Mouse (Mus musculus) C2C12 (cell line): ENCODE data around the gene Tbxa2r. TPM values are rescaled to one million over a fixed set of nuclear protein-coding genes. Genes with fewer than 3 reads are reported as not detected.

Experiments
- H3K27me3 ChIP-seq: one replicate; pipeline ENCODE4 v1.6.1; 2011; ENCODE audit not compliant: control insufficient read depth, insufficient read depth, insufficient read length
- H3K36me3 ChIP-seq: one replicate; pipeline ENCODE4 v1.6.1; 2011; ENCODE audit not compliant: control insufficient read depth, insufficient read depth
- H3K4me3 ChIP-seq: one replicate; pipeline ENCODE4 v1.5.1; 2011; ENCODE audit warnings: mild to moderate bottlenecking, control low read depth; ENCODE audit not compliant: poor library complexity, insufficient read depth, severe bottlenecking
- H3K79me2 ChIP-seq: one replicate; pipeline ENCODE4 v1.6.1; 2011; ENCODE audit not compliant: control insufficient read depth, insufficient read depth
- H3K79me3 ChIP-seq: one replicate; pipeline ENCODE4 v1.6.1; 2011; ENCODE audit warnings: low read depth, control low read depth
- H3ac ChIP-seq: one replicate; pipeline ENCODE3; 2011; ENCODE audit warnings: low read depth; ENCODE audit not compliant: control insufficient read depth, insufficient read length
- CEBPB ChIP-seq: IDR thresholded peaks from one replicate; pipeline ENCODE4 v1.6.1; 2011; ENCODE audit warnings: low read depth, mild to moderate bottlenecking, control low read depth, moderate library complexity
- CTCF ChIP-seq: IDR thresholded peaks from one replicate; pipeline ENCODE4 v1.5.1; 2011; ENCODE audit not compliant: control insufficient read depth, insufficient read depth, insufficient read length
- FOSL1 ChIP-seq: IDR thresholded peaks from one replicate; pipeline ENCODE4 v1.8.0; 2011; ENCODE audit warnings: mild to moderate bottlenecking, low read length; ENCODE audit not compliant: poor library complexity, insufficient read depth, severe bottlenecking
- MAX ChIP-seq: IDR thresholded peaks from one replicate; pipeline ENCODE4 v1.6.1; 2011; ENCODE audit warnings: mild to moderate bottlenecking, control low read depth
- MYOD1 ChIP-seq: IDR thresholded peaks from one replicate; pipeline ENCODE4 v1.6.1; 2011; ENCODE audit warnings: low read depth; ENCODE audit not compliant: control insufficient read depth, insufficient read length
- MYOG ChIP-seq: IDR thresholded peaks from one replicate; pipeline ENCODE4 v1.6.1; 2011; ENCODE audit not compliant: control insufficient read depth, insufficient read length; ENCODE audit errors: extremely low read depth
- USF1 ChIP-seq: IDR thresholded peaks from one replicate; pipeline ENCODE4 v1.6.1; 2011; ENCODE audit warnings: low read depth, mild to moderate bottlenecking, control low read depth, moderate library complexity
- long read RNA-seq, 2 experiments: library from polyadenylated mRNA; unstranded; transcript quantifications; one replicate each; pipeline ENCODE4 v2.0.0; 2019 to 2020
- polyA plus RNA-seq: library from polyadenylated mRNA; unstranded; fragments of >200 nt; fragmentation: generic; extraction: Trizol; gene quantifications from one replicate; pipeline ENCODE4 v1.2.1, GENCODE M21; 2012; ENCODE audit warnings: missing spikeins

The Tbxa2r gene
- 0.02 TPM for polyA plus RNA-seq
- long read RNA-seq, experiment 1, result 0 reads
- long read RNA-seq, experiment 2, result 0 reads

DNA sequence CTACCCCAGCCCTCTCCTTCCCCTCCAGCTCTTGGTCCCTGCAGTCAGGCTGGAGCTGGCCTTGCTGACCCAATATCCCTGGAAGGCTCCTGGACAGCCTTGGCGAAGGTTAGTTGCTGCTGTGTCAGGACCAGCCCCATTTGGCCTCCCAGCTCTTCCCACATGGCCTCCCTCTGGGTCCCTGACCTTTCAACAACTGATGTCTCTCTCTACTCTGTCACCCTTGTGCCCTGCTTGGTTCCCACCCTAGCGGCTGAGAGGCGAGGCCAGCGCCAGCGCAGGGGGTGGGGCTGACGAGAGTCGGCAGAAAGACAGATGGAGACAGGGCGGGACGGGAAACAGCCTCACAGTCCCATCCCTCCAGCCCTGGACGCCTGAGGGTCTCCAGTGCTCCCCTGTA is at the start of gene Tbxa2r:
TSS of gene Tbxa2r (plus strand) at position 346 of the 400 bp plus-strand sequence.
- H3K27me3 ChIP-seq, result no peaks in the 10 kb centered on the region
- no peak for TF ChIP-seq MYOG
- TF ChIP-seq CTCF, result no peak
- TF ChIP-seq CEBPB, result no peak
- TF ChIP-seq FOSL1, result no peak
- TF ChIP-seq MYOD1, result no peak
- TF ChIP-seq MAX, result no peak
- no peak for TF ChIP-seq USF1

DNA sequence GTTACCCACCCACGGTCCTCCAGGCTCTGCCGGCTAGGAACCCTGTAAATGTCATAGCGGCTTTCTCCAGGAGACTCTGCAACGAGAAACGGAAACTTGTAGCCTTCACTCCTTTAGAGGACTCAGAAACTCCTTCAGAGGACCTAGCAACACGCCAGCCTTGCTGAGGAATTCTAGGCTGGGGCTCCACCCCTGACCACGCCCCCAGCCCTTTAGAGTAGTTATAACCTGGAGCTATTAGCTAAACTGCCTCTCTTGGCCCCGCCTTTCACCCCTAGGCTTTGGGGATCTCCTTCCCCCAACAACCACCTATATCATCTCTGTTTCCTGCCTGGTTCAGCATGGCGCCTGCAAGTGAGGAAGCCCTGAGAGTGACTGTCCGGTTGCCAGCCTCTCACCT is 49.0 kb upstream of the Tbxa2r start:
- Histone ChIP-seq H3K79me3 (no peaks in the 10 kb centered on the region), H3ac (no peak overlapping the region), H3K79me2 (no peaks in the 10 kb centered on the region), H3K4me3 (no peak overlapping the region), H3K27me3 (peaks cover 18% of the 10 kb centered on the region), H3K36me3 (no peaks in the 10 kb centered on the region)
- no peak for TF ChIP-seq USF1
- TF ChIP-seq MYOG, result no peak
- TF ChIP-seq FOSL1, result no peak
- no peak for TF ChIP-seq CTCF

More for the DNA sequence above, at the start of gene Tbxa2r:
- Histone ChIP-seq H3ac (no peak within 1 kb of the TSS), H3K79me2 (peaks cover 6% of the 10 kb centered on the region), H3K79me3 (peaks cover 2% of the 10 kb centered on the region), H3K4me3 (no peak within 1 kb of the TSS), H3K36me3 (peaks cover 36% of the 10 kb centered on the region)

DNA sequence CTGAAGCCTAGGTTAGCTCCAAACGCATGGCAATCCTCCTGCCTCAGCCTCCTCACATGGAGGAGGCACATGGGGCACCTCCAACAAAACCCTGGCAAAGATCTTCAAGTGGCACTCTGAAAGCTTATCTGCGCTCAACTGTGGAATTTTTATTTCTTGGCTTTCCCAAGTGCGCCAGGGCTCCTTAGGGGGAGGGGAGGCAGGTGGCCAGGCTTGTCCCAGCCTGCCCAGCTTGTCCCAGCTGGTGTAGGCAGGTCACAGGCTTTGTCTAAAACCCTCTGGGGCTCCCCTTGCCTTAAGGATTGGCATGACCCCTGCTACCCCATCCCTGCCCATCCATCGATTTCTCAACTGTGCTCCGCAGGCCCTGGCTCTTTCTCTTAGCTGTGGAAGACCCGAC is 44.3 kb upstream of the Tbxa2r start:
- TF ChIP-seq MAX (no peak), MYOG (no peak)
- Histone ChIP-seq H3ac (no peak overlapping the region), H3K4me3 (no peak overlapping the region), H3K36me3 (no peaks in the 10 kb centered on the region), H3K27me3 (peaks cover 29% of the 10 kb centered on the region), H3K79me2 (no peaks in the 10 kb centered on the region), H3K79me3 (no peaks in the 10 kb centered on the region)

DNA sequence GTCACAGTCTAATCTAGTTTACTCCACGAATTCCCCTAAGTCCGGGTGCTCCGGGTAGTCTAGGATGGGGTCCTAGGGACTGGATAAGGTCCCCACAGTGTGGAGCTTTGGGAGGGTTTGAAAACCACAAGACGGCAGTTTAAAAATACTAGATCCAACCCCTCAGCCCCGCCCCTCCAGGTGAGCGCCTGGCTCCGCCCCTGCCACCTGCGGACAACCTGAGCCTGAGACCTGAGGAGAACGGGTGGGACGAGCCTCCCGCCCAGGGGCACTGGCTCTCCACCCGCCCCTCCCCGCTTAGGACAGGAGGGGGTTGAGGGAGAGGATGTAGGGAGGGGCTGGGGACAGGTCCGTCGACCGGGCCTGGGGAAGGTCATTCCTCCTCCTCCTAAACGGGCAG is 43.8 kb upstream of the Tbxa2r start:
- no peaks in the 10 kb centered on the region for H3K79me3 ChIP-seq
- no peak overlapping the region for H3ac ChIP-seq
- H3K27me3 ChIP-seq, result peaks cover 29% of the 10 kb centered on the region
- no peaks in the 10 kb centered on the region for H3K79me2 ChIP-seq
- H3K4me3 ChIP-seq, result no peak overlapping the region
- no peaks in the 10 kb centered on the region for H3K36me3 ChIP-seq
- TF ChIP-seq MYOG, result no peak
- no peak for TF ChIP-seq CEBPB
- no peak for TF ChIP-seq MYOD1
- TF ChIP-seq MAX, result no peak
- TF ChIP-seq FOSL1, result no peak
- no peak for TF ChIP-seq USF1
- TF ChIP-seq CTCF, result no peak

DNA sequence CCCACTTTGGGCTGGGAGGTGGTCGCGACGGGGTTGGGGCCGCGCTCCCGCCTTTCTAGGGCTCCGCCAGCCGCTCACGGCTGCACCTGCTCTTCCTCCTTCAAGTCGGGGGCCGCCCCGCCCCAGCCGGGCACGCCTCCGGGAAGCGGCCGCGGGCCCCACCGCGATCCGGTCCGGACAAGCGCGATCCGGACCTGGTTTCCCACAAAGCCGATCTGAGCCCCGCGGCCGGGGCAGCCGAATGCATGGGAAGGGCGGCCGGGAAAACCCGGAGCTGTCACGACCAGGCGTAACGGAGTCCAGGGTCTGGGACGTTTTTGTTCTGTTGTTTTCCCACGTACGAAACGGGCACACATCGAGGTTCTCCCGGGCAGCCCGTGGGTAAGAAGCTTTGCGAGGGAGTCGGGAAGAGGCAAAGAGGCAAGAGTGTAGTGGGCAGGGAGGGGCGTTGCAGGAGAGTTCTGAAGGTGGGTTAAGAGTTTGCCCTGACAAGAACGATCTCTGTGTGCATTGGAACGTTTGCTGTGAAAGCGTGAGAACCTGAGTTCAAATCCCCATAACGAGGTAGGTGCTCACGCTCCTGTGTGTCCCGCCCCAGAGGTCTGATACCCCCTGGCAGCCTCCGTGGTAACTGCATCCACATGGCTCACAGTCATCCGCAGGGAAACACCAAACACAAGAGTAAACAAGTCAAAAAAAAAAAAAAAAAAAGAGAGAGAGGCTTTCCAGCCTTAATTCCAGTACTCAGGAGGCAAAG is 42.7 kb upstream of the Tbxa2r start:
- Histone ChIP-seq H3K27me3 (peaks cover 29% of the 10 kb centered on the region), H3K4me3 (no peak overlapping the region), H3K36me3 (no peaks in the 10 kb centered on the region), H3K79me3 (no peaks in the 10 kb centered on the region), H3ac (peak overlapping the region; percentile 27), H3K79me2 (no peaks in the 10 kb centered on the region)
- TF ChIP-seq CEBPB (no peak), USF1 (no peak), CTCF (no peak), MYOD1 (no peak), MAX (peak; percentile 34), FOSL1 (no peak), MYOG (no peak)

DNA sequence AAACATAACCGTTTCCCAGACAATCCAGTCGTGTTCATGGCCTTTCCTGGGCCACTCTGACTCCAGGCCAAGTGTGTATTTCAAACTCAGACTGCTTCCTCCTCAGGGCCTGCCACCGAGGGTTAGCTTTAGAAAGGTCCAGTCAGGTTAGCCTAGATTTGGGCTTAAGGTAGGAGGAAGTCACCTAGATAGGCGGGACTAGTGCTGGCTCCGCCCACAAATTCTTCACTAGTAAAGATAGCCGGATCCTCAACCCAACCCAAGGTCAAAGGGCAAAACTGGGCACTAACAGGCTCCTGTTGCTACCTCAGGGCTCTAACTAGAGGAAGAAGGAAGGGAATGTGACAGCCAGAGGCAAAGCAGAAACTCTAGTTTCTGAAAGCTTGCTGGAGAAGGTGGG is 41.9 kb upstream of the Tbxa2r start:
- Histone ChIP-seq H3K27me3 (peaks cover 29% of the 10 kb centered on the region), H3K79me3 (no peaks in the 10 kb centered on the region), H3K4me3 (no peak overlapping the region), H3K36me3 (no peaks in the 10 kb centered on the region), H3K79me2 (no peaks in the 10 kb centered on the region), H3ac (no peak overlapping the region)
- TF ChIP-seq MYOD1 (no peak), MYOG (no peak), FOSL1 (no peak), CTCF (no peak), CEBPB (no peak), MAX (no peak), USF1 (no peak)
